Mouse (Mus musculus) megakaryocyte, embryonic 14.5 days (primary cell): ENCODE data around the gene Nyap1. TPM values are rescaled to one million over a fixed set of nuclear protein-coding genes. Genes with fewer than 3 reads are reported as not detected.

Source experiments
- H3K27me3 ChIP-seq: replicated peaks from 2 replicates; pipeline ENCODE3; 2012; ENCODE audit warnings: inconsistent platforms
- H3K36me3 ChIP-seq: replicated peaks from 2 replicates; pipeline ENCODE3; 2012; ENCODE audit warnings: low read length, inconsistent platforms, mixed read lengths
- H3K4me1 ChIP-seq: 2 replicates; pipeline ENCODE4 v1.6.1; 2012; ENCODE audit warnings: inconsistent platforms
- H3K4me3 ChIP-seq: replicated peaks from 2 replicates; pipeline ENCODE3; 2012; ENCODE audit warnings: moderate library complexity, mild to moderate bottlenecking, inconsistent platforms
- H3K9me3 ChIP-seq: 2 replicates; pipeline ENCODE4 v1.6.1; 2012; ENCODE audit warnings: inconsistent platforms
- FLI1 ChIP-seq: IDR thresholded peaks from 2 replicates; pipeline ENCODE4 v1.6.1; 2012; ENCODE audit warnings: low read length, inconsistent platforms, mixed read lengths
- GATA1 ChIP-seq: IDR thresholded peaks from 3 replicates; pipeline ENCODE4 v1.6.1; 2012; ENCODE audit warnings: mixed read lengths, low read length, inconsistent platforms, borderline replicate concordance
- polyA plus RNA-seq: library from polyadenylated mRNA; stranded (reverse); fragments of >175 nt; gene quantifications from 2 replicates; pipeline ENCODE4 v1.2.3, GENCODE M21; 2012; ENCODE audit warnings: low replicate concordance; ENCODE audit not compliant: insufficient read depth

The Nyap1 gene
- polyA plus RNA-seq, 1 experiment, result 5.9 TPM

DNA sequence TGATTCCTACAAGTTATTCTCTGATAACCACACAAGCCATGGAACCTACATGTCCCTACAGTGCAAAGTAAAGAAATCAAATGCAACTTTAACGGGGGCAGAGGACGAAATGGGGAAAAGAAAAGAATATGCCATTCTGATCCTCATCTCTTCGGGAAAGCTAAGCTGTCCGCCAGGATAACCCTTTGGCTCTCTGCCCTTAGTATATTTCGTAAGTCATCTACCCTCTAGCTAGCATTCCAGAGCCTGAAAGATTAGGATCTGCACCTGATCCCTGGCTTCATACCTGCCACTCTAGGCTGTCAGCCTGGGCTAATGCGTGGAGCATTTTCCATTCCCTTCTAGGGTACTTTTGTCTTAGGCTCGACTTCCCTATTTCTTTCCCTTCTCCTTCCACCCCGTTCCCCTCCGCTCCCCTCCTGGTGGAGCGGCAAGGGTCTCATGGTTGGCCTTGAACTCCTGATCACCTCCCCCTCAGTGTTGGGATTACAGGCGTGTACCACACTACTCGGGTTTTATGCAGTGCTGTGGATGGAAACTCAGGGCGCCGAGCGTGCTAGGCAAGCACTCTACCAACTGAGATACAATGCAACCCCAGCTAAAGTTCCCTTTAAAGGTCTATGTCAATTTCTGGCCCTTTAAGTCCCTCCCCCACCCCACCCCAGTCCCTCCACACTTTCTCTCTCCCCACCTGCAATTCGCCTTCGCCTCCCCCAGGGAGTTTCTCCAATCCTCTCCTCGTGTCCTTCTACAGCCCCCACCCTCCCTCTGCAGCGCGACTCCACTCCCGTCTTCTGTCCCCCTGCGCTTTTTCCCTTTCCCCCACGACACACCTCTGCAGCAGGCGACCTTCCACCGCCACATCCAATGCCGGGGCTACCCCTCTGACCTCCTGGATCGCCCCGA, 57.8 kb downstream of the Nyap1 start:
- H3K9me3 ChIP-seq, result no peaks in the 10 kb centered on the region
- H3K36me3 ChIP-seq, result peaks cover 35% of the 10 kb centered on the region
- peaks cover 80% of the 10 kb centered on the region for H3K4me1 ChIP-seq
- TF ChIP-seq GATA1, result no peak
- peak overlapping the region; percentile 98 for H3K4me3 ChIP-seq
- no peaks in the 10 kb centered on the region for H3K27me3 ChIP-seq

GRCm38 (mm10) chr5:137682526-137682925, 58.9 kb downstream of the Nyap1 start:
- peaks cover 46% of the 10 kb centered on the region for H3K36me3 ChIP-seq
- TF ChIP-seq GATA1, result no peak
- no peak for TF ChIP-seq FLI1
- H3K27me3 ChIP-seq, result no peaks in the 10 kb centered on the region
- H3K9me3 ChIP-seq, result no peaks in the 10 kb centered on the region
- peak overlapping the region; percentile 54 for H3K4me3 ChIP-seq
- H3K4me1 ChIP-seq, result peaks cover 80% of the 10 kb centered on the region

Other genes with a start within 250 kb of the Nyap1 start
- 30.7 and 70.0 TPM in 2 replicates for gene Pop7, start 239.1 kb downstream of the Nyap1 start, polyA plus RNA-seq
- 13.2 and 15.3 TPM in 2 replicates for gene Gigyf1, start 223.1 kb downstream of the Nyap1 start, polyA plus RNA-seq
- gene Epo, start 208.4 kb downstream of the Nyap1 start, polyA plus RNA-seq, result not detected in 2 replicates
- gene Gnb2, start 208.1 kb downstream of the Nyap1 start, polyA plus RNA-seq, result 332 and 439 TPM in 2 replicates
- gene Actl6b, start 188.1 kb downstream of the Nyap1 start, polyA plus RNA-seq, result not detected in 2 replicates
- 1.7 and 5.8 TPM in 2 replicates for gene Tfr2, start 171.8 kb downstream of the Nyap1 start, polyA plus RNA-seq
- 459 and 906 TPM in 2 replicates for gene Mospd3, start 140.5 kb downstream of the Nyap1 start, polyA plus RNA-seq
- gene Pcolce, start 127.8 kb downstream of the Nyap1 start, polyA plus RNA-seq, result 0.09 and 0.87 TPM in 2 replicates
- gene Fbxo24, start 112.6 kb downstream of the Nyap1 start, polyA plus RNA-seq, result 0.15 TPM in 1 of 2 replicates, not detected in the other
- gene Lrch4, start 112.5 kb downstream of the Nyap1 start, polyA plus RNA-seq, result 138 and 187 TPM in 2 replicates
- 5.6 and 30.5 TPM in 2 replicates for gene Gm20605, start 112.4 kb downstream of the Nyap1 start, polyA plus RNA-seq
- 62.2 and 72.5 TPM in 2 replicates for gene Sap25, start 100.3 kb downstream of the Nyap1 start, polyA plus RNA-seq
- 0.95 TPM in 1 of 2 replicates, not detected in the other for gene Irs3, start 95.9 kb downstream of the Nyap1 start, polyA plus RNA-seq
- gene Agfg2, start 56.9 kb downstream of the Nyap1 start, polyA plus RNA-seq, result 58.4 and 131 TPM in 2 replicates
- 582 and 1,005 TPM in 2 replicates for gene Tsc22d4, start 4.1 kb upstream of the Nyap1 start, polyA plus RNA-seq
- 104 and 105 TPM in 2 replicates for gene Ppp1r35, start 37.2 kb upstream of the Nyap1 start, polyA plus RNA-seq
- gene Mepce, start 46.0 kb upstream of the Nyap1 start, polyA plus RNA-seq, result 88.7 and 584 TPM in 2 replicates
- gene Zcwpw1, start 46.2 kb upstream of the Nyap1 start, polyA plus RNA-seq, result 0.70 TPM in 1 of 2 replicates, not detected in the other
- 1.1 TPM in 1 of 2 replicates, not detected in the other for gene Pilra, start 94.7 kb upstream of the Nyap1 start, polyA plus RNA-seq
- not detected in 2 replicates for gene Pilrb1, start 116.5 kb upstream of the Nyap1 start, polyA plus RNA-seq
- 0.83 TPM in 1 of 2 replicates, not detected in the other for gene Pilrb2, start 130.2 kb upstream of the Nyap1 start, polyA plus RNA-seq
- not detected in 2 replicates for gene Cyp3a13, start 180.0 kb upstream of the Nyap1 start, polyA plus RNA-seq
- gene Gjc3, start 221.5 kb upstream of the Nyap1 start, polyA plus RNA-seq, result 0.68 TPM in 1 of 2 replicates, not detected in the other
- not detected in 2 replicates for gene Azgp1, start 239.9 kb upstream of the Nyap1 start, polyA plus RNA-seq